In genomic region chr2:25402377-25402971, GRCm38 (mm10) we compare ENCODE assay signal across 9 mouse cellular contexts. TPM values are rescaled to one million over a fixed set of nuclear protein-coding genes. Genes with fewer than 3 reads are reported as not detected.
A peak's percentile ranks its signal among the peaks of the same experiment; 100 is the strongest.
DNase-seq lines count a peak whose midpoint lies in the region; ATAC-seq and TF ChIP-seq lines count a peak whose summit lies in the region.
"Had no signal": no experiment of that assay in that cellular context is flagged by ENCODE, and none has a peak within 500 bp of the region (broad histone marks: within the 10 kb centered on the region; RNA-seq: fewer than 3 reads in every experiment).

No protein-coding gene starts in this region.

- peak overlapping the region; percentile 85 for H3K4me2 ChIP-seq in embryonic facial prominence, embryonic 15.5 days (replicated peaks)
- peak overlapping the region; percentile 62 for H3K4me2 ChIP-seq in heart, embryonic 16.5 days (ENCODE audit: low read depth, low read length)
- H3K4me2 ChIP-seq in liver, embryonic 13.5 days, result peak overlapping the region; percentile 62
- peak overlapping the region; percentile 81 for H3K4me2 ChIP-seq in stomach, embryonic 16.5 days (ENCODE audit: low read depth, low read length)

- peak; percentile 70 for TF ChIP-seq CTCF in bone marrow macrophage, adult 2 months (IDR thresholded peaks at IDR 0.05; ENCODE audit: low read depth, low read length)

- H3K9ac ChIP-seq in embryonic facial prominence, embryonic 15.5 days, result no peak overlapping the region; the same call in 1 of the 2 replicates
- H3K9ac ChIP-seq in heart, embryonic 16.5 days (ENCODE audit: low read length), result peak overlapping the region; percentile 67; the same call in 1 of the 2 replicates
- H3K9ac ChIP-seq in liver, embryonic 13.5 days, result 0 out of 2 replicates have a peak overlapping the region, but pooled peaks have one; percentile 2
- peak overlapping the region; percentile 70 for H3K9ac ChIP-seq in stomach, embryonic 16.5 days (ENCODE audit: low read length)

- DNase-seq in CD4-positive, CD25-positive, alpha-beta regulatory T cell, adult 2 months (ENCODE audit: low read depth, low spot score), result peak; percentile 91
- DNase-seq in kidney, postnatal 14 days, result peak; percentile 87
- DNase-seq in liver, embryonic 13.5 days, result peak; percentile 67
- DNase-seq in natural killer cell, adult 2 months (ENCODE audit: low spot score in 2 of 2), result peak; percentile 67 to 81

- no peak overlapping the region for H3K27ac ChIP-seq in bone marrow macrophage, adult 2 months (ENCODE audit: insufficient read depth, low read depth, low read length)
- no peak overlapping the region for H3K27ac ChIP-seq in embryonic facial prominence, embryonic 15.5 days (replicated peaks)
- no peak overlapping the region for H3K27ac ChIP-seq in heart, embryonic 16.5 days (ENCODE audit: low read length)
- no peak overlapping the region for H3K27ac ChIP-seq in liver, embryonic 13.5 days
- no peak overlapping the region for H3K27ac ChIP-seq in stomach, embryonic 16.5 days (ENCODE audit: low read length)

- peaks cover 76% of the 10 kb centered on the region for H3K27me3 ChIP-seq in embryonic facial prominence, embryonic 15.5 days
- H3K27me3 ChIP-seq in heart, embryonic 16.5 days (ENCODE audit: control insufficient read depth, insufficient read depth, low read length), result peaks cover 62% of the 10 kb centered on the region
- H3K27me3 ChIP-seq in liver, embryonic 13.5 days, result peaks cover 94% of the 10 kb centered on the region
- peaks cover 28% of the 10 kb centered on the region for H3K27me3 ChIP-seq in stomach, embryonic 16.5 days (ENCODE audit: control insufficient read depth, insufficient read depth, low read length)

- H3K4me3 ChIP-seq in bone marrow macrophage, adult 2 months (ENCODE audit: insufficient read depth, low read length), result peak overlapping the region; percentile 61
- H3K4me3 ChIP-seq in embryonic facial prominence, embryonic 15.5 days (replicated peaks), result peak overlapping the region; percentile 71
- peak overlapping the region; percentile 58 for H3K4me3 ChIP-seq in heart, embryonic 16.5 days (ENCODE audit: low read length)
- peak overlapping the region; percentile 56 for H3K4me3 ChIP-seq in liver, embryonic 13.5 days (replicated peaks)
- peak overlapping the region; percentile 53 for H3K4me3 ChIP-seq in stomach, embryonic 16.5 days (replicated peaks; ENCODE audit: low read length)

- no peak for ATAC-seq in embryonic facial prominence, embryonic 15.5 days (ENCODE audit: insufficient number of reproducible peaks, low FRiP score, low TSS enrichment, low read depth)
- no peak for ATAC-seq in heart, embryonic 16.5 days (replicated peaks; ENCODE audit: extremely low read depth, insufficient read depth, low FRiP score)
- no peak for ATAC-seq in liver, embryonic 13.5 days (ENCODE audit: low read depth)
- ATAC-seq in stomach, embryonic 16.5 days (ENCODE audit: insufficient read depth, low FRiP score), result peak; percentile 6; the same call in 1 of the 2 replicates

- H3K9me3 ChIP-seq in embryonic facial prominence, embryonic 15.5 days (replicated peaks), result no peaks in the 10 kb centered on the region
- H3K9me3 ChIP-seq in heart, embryonic 16.5 days (replicated peaks; ENCODE audit: control insufficient read depth, low read length), result no peaks in the 10 kb centered on the region
- H3K9me3 ChIP-seq in liver, embryonic 13.5 days (replicated peaks), result no peaks in the 10 kb centered on the region
- H3K9me3 ChIP-seq in stomach, embryonic 16.5 days (replicated peaks; ENCODE audit: control insufficient read depth, low read length), result no peaks in the 10 kb centered on the region

- under 1% methylated on average over 13 of the region's 13 CpGs for WGBS in embryonic facial prominence, embryonic 15.5 days
- under 1% methylated on average over 13 of the region's 13 CpGs for WGBS in heart, embryonic 16.5 days
- 3% methylated on average over 13 of the region's 13 CpGs for WGBS in liver, embryonic 13.5 days (ENCODE audit: insufficient replicate concordance)
- WGBS in stomach, embryonic 16.5 days, result 0% methylated on average over 13 of the region's 13 CpGs

- no peak for TF ChIP-seq POLR2A in bone marrow macrophage, adult 2 months (IDR thresholded peaks at IDR 0.05; ENCODE audit: borderline replicate concordance, low read depth, low read length)

- no peaks in the 10 kb centered on the region; the same call in 1 of the 2 replicates for H3K4me1 ChIP-seq in bone marrow macrophage, adult 2 months (ENCODE audit: control insufficient read depth, insufficient read depth, low read length)
- H3K4me1 ChIP-seq in embryonic facial prominence, embryonic 15.5 days, result peaks cover 24% of the 10 kb centered on the region
- no peaks in the 10 kb centered on the region; the same call in 1 of the 2 replicates for H3K4me1 ChIP-seq in heart, embryonic 16.5 days (ENCODE audit: control insufficient read depth, insufficient read depth, low read length)
- peaks cover 13% of the 10 kb centered on the region for H3K4me1 ChIP-seq in liver, embryonic 13.5 days (replicated peaks)
- peaks cover 4% of the 10 kb centered on the region; the same call in 1 of the 2 replicates for H3K4me1 ChIP-seq in stomach, embryonic 16.5 days (ENCODE audit: control insufficient read depth, insufficient read depth, low read length)

- no peaks in the 10 kb centered on the region for H3K36me3 ChIP-seq in embryonic facial prominence, embryonic 15.5 days
- no peaks in the 10 kb centered on the region for H3K36me3 ChIP-seq in heart, embryonic 16.5 days (ENCODE audit: control insufficient read depth, insufficient read depth)
- H3K36me3 ChIP-seq in liver, embryonic 13.5 days, result no peaks in the 10 kb centered on the region
- no peaks in the 10 kb centered on the region for H3K36me3 ChIP-seq in stomach, embryonic 16.5 days (ENCODE audit: control insufficient read depth, insufficient read depth, low read length)

RNA-seq across cellular contexts. Expression of gene Npdc1, which starts 3.3 kb away (rescaled TPM):
- 5.0 and 6.6 TPM in 2 replicates for polyA plus RNA-seq in bone marrow macrophage, adult 2 months (2012; ENCODE audit: insufficient read depth, insufficient read length, missing spikeins)
- 64.9 and 67.8 TPM in 2 replicates for polyA plus RNA-seq in embryonic facial prominence, embryonic 15.5 days (2015; fragmentation: Nextera tagmentation; extraction: Ambion mirVana)
- 30.8 TPM in 2 replicates for polyA plus RNA-seq in heart, embryonic 16.5 days (2015; fragmentation: Nextera tagmentation; extraction: Ambion mirVana)
- 4.2 and 5.1 TPM in 2 replicates for polyA plus RNA-seq in liver, embryonic 13.5 days (2015; fragmentation: Nextera tagmentation; extraction: Ambion mirVana)
- 54.9 and 66.1 TPM in 2 replicates for polyA plus RNA-seq in stomach, embryonic 16.5 days (2015; fragmentation: Nextera tagmentation; extraction: Ambion mirVana)
- polyA plus RNA-seq: erythroblast, embryonic 14.5 days had no signal

RNA-seq across cellular contexts. Expression of gene Entpd2, which starts 6.8 kb away (rescaled TPM):
- polyA plus RNA-seq in bone marrow macrophage, adult 2 months (2012; ENCODE audit: insufficient read depth, insufficient read length, missing spikeins), result not detected in 2 replicates
- polyA plus RNA-seq in embryonic facial prominence, embryonic 15.5 days (2015; fragmentation: Nextera tagmentation; extraction: Ambion mirVana), result 7.4 and 9.0 TPM in 2 replicates
- polyA plus RNA-seq in heart, embryonic 16.5 days (2015; fragmentation: Nextera tagmentation; extraction: Ambion mirVana), result 3.4 and 4.0 TPM in 2 replicates
- polyA plus RNA-seq in liver, embryonic 13.5 days (2015; fragmentation: Nextera tagmentation; extraction: Ambion mirVana), result 0.40 and 0.41 TPM in 2 replicates
- 16.6 and 19.4 TPM in 2 replicates for polyA plus RNA-seq in stomach, embryonic 16.5 days (2015; fragmentation: Nextera tagmentation; extraction: Ambion mirVana)
- polyA plus RNA-seq: erythroblast, embryonic 14.5 days had no signal

RNA-seq across cellular contexts. Expression of gene Fut7, which starts 20.6 kb away (rescaled TPM):
- polyA plus RNA-seq in bone marrow macrophage, adult 2 months (2012; ENCODE audit: insufficient read depth, insufficient read length, missing spikeins), result 9.5 and 9.6 TPM in 2 replicates
- 0.08 and 0.20 TPM in 2 replicates for polyA plus RNA-seq in embryonic facial prominence, embryonic 15.5 days (2015; fragmentation: Nextera tagmentation; extraction: Ambion mirVana)
- polyA plus RNA-seq in heart, embryonic 16.5 days (2015; fragmentation: Nextera tagmentation; extraction: Ambion mirVana), result 0.35 and 0.46 TPM in 2 replicates
- 0.56 and 0.97 TPM in 2 replicates for polyA plus RNA-seq in liver, embryonic 13.5 days (2015; fragmentation: Nextera tagmentation; extraction: Ambion mirVana)
- 0.19 TPM in 1 of 2 replicates, not detected in the other for polyA plus RNA-seq in stomach, embryonic 16.5 days (2015; fragmentation: Nextera tagmentation; extraction: Ambion mirVana)

RNA-seq across cellular contexts. Expression of gene Abca2, which starts 26.0 kb away (rescaled TPM):
- polyA plus RNA-seq in bone marrow macrophage, adult 2 months (2012; ENCODE audit: insufficient read depth, insufficient read length, missing spikeins), result 14.9 and 16.4 TPM in 2 replicates
- polyA plus RNA-seq in embryonic facial prominence, embryonic 15.5 days (2015; fragmentation: Nextera tagmentation; extraction: Ambion mirVana), result 4.0 and 4.1 TPM in 2 replicates
- 5.4 and 5.8 TPM in 2 replicates for polyA plus RNA-seq in heart, embryonic 16.5 days (2015; fragmentation: Nextera tagmentation; extraction: Ambion mirVana)
- 1.4 and 1.6 TPM in 2 replicates for polyA plus RNA-seq in liver, embryonic 13.5 days (2015; fragmentation: Nextera tagmentation; extraction: Ambion mirVana)
- polyA plus RNA-seq in stomach, embryonic 16.5 days (2015; fragmentation: Nextera tagmentation; extraction: Ambion mirVana), result 4.0 and 4.6 TPM in 2 replicates

RNA-seq across cellular contexts. Expression of gene Sapcd2, which starts 30.4 kb away (rescaled TPM):
- 7.2 and 8.0 TPM in 2 replicates for polyA plus RNA-seq in bone marrow macrophage, adult 2 months (2012; ENCODE audit: insufficient read depth, insufficient read length, missing spikeins)
- polyA plus RNA-seq in embryonic facial prominence, embryonic 15.5 days (2015; fragmentation: Nextera tagmentation; extraction: Ambion mirVana), result 29.2 and 32.8 TPM in 2 replicates
- 21.1 and 22.5 TPM in 2 replicates for polyA plus RNA-seq in heart, embryonic 16.5 days (2015; fragmentation: Nextera tagmentation; extraction: Ambion mirVana)
- polyA plus RNA-seq in liver, embryonic 13.5 days (2015; fragmentation: Nextera tagmentation; extraction: Ambion mirVana), result 30.0 and 30.6 TPM in 2 replicates
- polyA plus RNA-seq in stomach, embryonic 16.5 days (2015; fragmentation: Nextera tagmentation; extraction: Ambion mirVana), result 30.7 and 35.9 TPM in 2 replicates
